Comparison of ENCODE assay signal across 15 mouse cellular contexts in the genomic region with DNA sequence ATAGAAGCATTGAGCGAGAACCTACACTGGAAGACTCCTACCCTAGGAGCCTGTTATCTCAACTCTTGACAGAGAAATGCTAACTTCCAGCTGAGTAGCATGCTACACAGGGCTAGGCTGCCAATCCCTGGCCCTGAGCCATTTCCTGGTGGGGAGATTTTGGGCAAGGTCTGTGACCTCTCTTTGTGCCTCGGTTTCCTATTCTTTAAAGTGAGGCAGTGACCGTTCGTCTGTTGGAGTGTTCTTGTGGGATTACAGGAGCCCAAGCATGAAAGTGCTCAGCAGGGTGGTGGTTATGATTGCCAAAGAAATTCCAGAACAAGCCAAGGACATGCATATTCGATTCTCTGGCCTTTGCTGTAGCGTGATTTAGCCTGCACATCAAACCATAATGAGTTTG. TPM values are rescaled to one million over a fixed set of nuclear protein-coding genes. Genes with fewer than 3 reads are reported as not detected.
"Had no signal": no experiment of that assay in that cellular context is flagged by ENCODE, and none has a peak within 500 bp of the region (broad histone marks: within the 10 kb centered on the region; RNA-seq: fewer than 3 reads in every experiment).

No protein-coding gene starts in this region.

- H3K9me3 ChIP-seq: kidney, embryonic 15.5 days; limb, embryonic 13.5 days; midbrain, embryonic 12.5 days; neural tube, embryonic 12.5 days had no signal

- H3K4me2 ChIP-seq: kidney, embryonic 15.5 days; limb, embryonic 13.5 days; midbrain, embryonic 12.5 days; neural tube, embryonic 12.5 days had no signal

- DNase-seq: kidney, postnatal 25 days; layer of hippocampus, adult 9-11 months; layer of hippocampus, postnatal 36 days; lung, adult 18-20 months; right cerebral cortex, postnatal 25 days; thymus, postnatal 14 days had no signal

- H3K27ac ChIP-seq: kidney, embryonic 15.5 days; limb, embryonic 13.5 days; liver, embryonic 14.5 days; midbrain, embryonic 12.5 days; neural tube, embryonic 12.5 days; stomach, postnatal 0 days had no signal

- H3K9ac ChIP-seq: kidney, embryonic 15.5 days; limb, embryonic 13.5 days; liver, embryonic 14.5 days; midbrain, embryonic 12.5 days; neural tube, embryonic 12.5 days had no signal

- H3K4me3 ChIP-seq: kidney, embryonic 15.5 days; limb, embryonic 13.5 days; midbrain, embryonic 12.5 days; neural tube, embryonic 12.5 days had no signal

- H3K36me3 ChIP-seq: kidney, embryonic 15.5 days; limb, embryonic 13.5 days; midbrain, embryonic 12.5 days; neural tube, embryonic 12.5 days had no signal

RNA-seq across cellular contexts. Expression of gene Notum, which starts 1.8 kb away (rescaled TPM):
- total RNA-seq: megakaryocyte-erythroid progenitor cell, adult 5-6 weeks; neutrophil, adult 5-6 weeks had no signal

RNA-seq across cellular contexts. Expression of gene Myadml2, which starts 14.8 kb away (rescaled TPM):
- total RNA-seq: liver, adult 2 months; neutrophil, adult 5-6 weeks had no signal
- polyA plus RNA-seq: liver, adult 2 months; midbrain, embryonic 12.5 days; stomach, postnatal 0 days had no signal

RNA-seq across cellular contexts. Expression of gene Pycr1, which starts 19.2 kb away (rescaled TPM):
- total RNA-seq: neutrophil, adult 5-6 weeks had no signal
